Mouse (Mus musculus): ENCODE measurements around the gene Got1. TPM values are rescaled to one million over a fixed set of nuclear protein-coding genes. Genes with fewer than 3 reads are reported as not detected.
"Not testable (repeated sequence)": the region's sequence is repeated elsewhere in the genome, so short reads cannot be mapped to it uniquely, and the experiment has no call there.

The Got1 gene
- polyA plus RNA-seq, 1 experiment: 69.8 TPM

DNA sequence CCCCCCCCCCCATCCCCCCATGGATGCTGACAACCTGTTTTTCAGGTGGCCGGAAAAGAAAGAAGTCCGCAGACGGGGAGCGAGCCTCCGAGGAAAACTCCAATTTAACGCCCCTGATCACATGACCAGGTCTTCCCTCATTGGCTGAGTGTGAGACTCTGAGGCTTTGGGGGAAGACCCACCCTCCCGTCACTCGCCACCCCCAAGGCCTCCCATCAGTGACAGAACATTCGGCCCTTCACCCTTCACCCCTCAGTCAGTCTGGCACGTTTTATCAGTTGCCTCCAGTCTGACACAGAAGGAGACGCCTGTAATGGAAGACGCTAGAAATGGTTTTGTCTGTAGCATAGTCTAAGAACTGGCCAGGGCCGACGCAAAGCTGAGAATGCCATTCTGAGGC lies 29.5 kb downstream of the Got1 start:
- Histone ChIP-seq H3K27me3 (ENCODE audit: control insufficient read depth, insufficient read depth, insufficient read length) (peaks cover 10% of the 10 kb centered on the region), H3K79me2 (ENCODE audit: control insufficient read depth, insufficient read depth) (no peaks in the 10 kb centered on the region), H3ac (ENCODE audit: control insufficient read depth, insufficient read length, low read depth) (no peak overlapping the region), H3K79me3 (ENCODE audit: low read depth) (no peaks in the 10 kb centered on the region), H3K4me3 (ENCODE audit: insufficient read depth, poor library complexity, severe bottlenecking) (no peak overlapping the region), H3K36me3 (ENCODE audit: control insufficient read depth, insufficient read depth) (peaks cover 6% of the 10 kb centered on the region)
- no peak for TF ChIP-seq CTCF (IDR thresholded peaks at IDR 0.05; ENCODE audit: control insufficient read depth, insufficient read depth, insufficient read length)

DNA sequence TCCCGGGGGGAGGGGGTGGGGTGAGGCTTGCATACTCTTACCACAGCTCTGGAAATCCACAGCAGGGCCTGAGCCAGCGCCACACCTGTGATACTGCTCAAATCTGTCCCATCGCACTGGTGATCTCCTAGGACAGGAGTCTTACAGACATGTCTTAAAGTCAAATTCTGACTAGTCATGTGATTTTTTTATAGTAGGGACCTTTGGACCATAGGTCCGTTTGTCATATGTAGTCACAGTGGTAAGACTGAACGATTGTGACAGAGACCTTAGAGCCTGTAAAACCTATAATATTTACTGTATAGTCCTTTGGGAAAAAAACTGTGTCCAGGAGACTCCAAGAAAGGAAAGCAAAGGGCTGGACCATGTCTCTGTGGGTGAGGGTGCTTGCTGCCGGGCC lies 30.5 kb downstream of the Got1 start:
- peaks cover 12% of the 10 kb centered on the region for H3K27me3 ChIP-seq (ENCODE audit: control insufficient read depth, insufficient read depth, insufficient read length)
- no peak overlapping the region for H3ac ChIP-seq (ENCODE audit: control insufficient read depth, insufficient read length, low read depth)
- no peaks in the 10 kb centered on the region for H3K36me3 ChIP-seq (ENCODE audit: control insufficient read depth, insufficient read depth)
- TF ChIP-seq FOSL1 (IDR thresholded peaks at IDR 0.05; ENCODE audit: insufficient read depth, low read length, poor library complexity, severe bottlenecking) (no peak), MYOD1 (IDR thresholded peaks at IDR 0.05; ENCODE audit: control insufficient read depth, insufficient read length, low read depth) (no peak), USF1 (IDR thresholded peaks at IDR 0.05; ENCODE audit: low read depth) (no peak), CEBPB (IDR thresholded peaks at IDR 0.05; ENCODE audit: low read depth) (no peak), MYOG (IDR thresholded peaks at IDR 0.05; ENCODE audit: control insufficient read depth, extremely low read depth, insufficient read length) (no peak), CTCF (IDR thresholded peaks at IDR 0.05; ENCODE audit: control insufficient read depth, insufficient read depth, insufficient read length) (no peak), MAX (IDR thresholded peaks at IDR 0.05) (no peak)
- no peaks in the 10 kb centered on the region for H3K79me2 ChIP-seq (ENCODE audit: control insufficient read depth, insufficient read depth)
- H3K4me3 ChIP-seq (ENCODE audit: insufficient read depth, poor library complexity, severe bottlenecking): no peak overlapping the region
- H3K79me3 ChIP-seq (ENCODE audit: low read depth): no peaks in the 10 kb centered on the region

GRCm38 (mm10) chr19:43493316-43493715 lies 31.1 kb downstream of the Got1 start:
- not testable (repeated sequence) for H3K4me3 ChIP-seq (ENCODE audit: insufficient read depth, poor library complexity, severe bottlenecking); H3K79me2 ChIP-seq (ENCODE audit: control insufficient read depth, insufficient read depth); H3K79me3 ChIP-seq (ENCODE audit: low read depth); H3ac ChIP-seq (ENCODE audit: control insufficient read depth, insufficient read length, low read depth); H3K36me3 ChIP-seq (ENCODE audit: control insufficient read depth, insufficient read depth)
- H3K27me3 ChIP-seq (ENCODE audit: control insufficient read depth, insufficient read depth, insufficient read length): peaks cover 12% of the 10 kb centered on the region

DNA sequence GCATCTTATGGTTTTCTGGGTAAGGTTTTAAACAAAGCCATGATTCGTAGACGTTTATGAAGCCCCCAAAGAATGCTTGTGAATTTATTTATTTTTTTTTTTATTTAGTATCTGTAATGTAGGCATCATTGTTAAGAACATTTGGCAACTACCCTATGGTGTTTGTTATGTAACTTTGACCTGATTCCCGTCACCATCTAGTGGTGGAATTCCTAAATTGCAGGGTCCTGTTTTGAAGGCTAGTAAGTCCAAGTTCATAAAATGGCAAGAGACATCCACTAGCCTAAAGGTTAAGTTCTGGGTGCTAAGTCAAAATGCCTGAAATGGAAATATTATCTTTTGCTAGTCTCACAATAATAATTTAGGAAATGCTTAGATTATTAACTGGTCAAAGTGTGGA lies 37.0 kb downstream of the Got1 start:
- Histone ChIP-seq H3K36me3 (ENCODE audit: control insufficient read depth, insufficient read depth) (no peaks in the 10 kb centered on the region), H3K4me3 (ENCODE audit: insufficient read depth, poor library complexity, severe bottlenecking) (no peak overlapping the region), H3K27me3 (ENCODE audit: control insufficient read depth, insufficient read depth, insufficient read length) (peaks cover 35% of the 10 kb centered on the region), H3K79me2 (ENCODE audit: control insufficient read depth, insufficient read depth) (no peaks in the 10 kb centered on the region), H3ac (ENCODE audit: control insufficient read depth, insufficient read length, low read depth) (no peak overlapping the region), H3K79me3 (ENCODE audit: low read depth) (no peaks in the 10 kb centered on the region)
- TF ChIP-seq MYOG (IDR thresholded peaks at IDR 0.05; ENCODE audit: control insufficient read depth, extremely low read depth, insufficient read length) (no peak), CEBPB (IDR thresholded peaks at IDR 0.05; ENCODE audit: low read depth) (no peak), CTCF (IDR thresholded peaks at IDR 0.05; ENCODE audit: control insufficient read depth, insufficient read depth, insufficient read length) (no peak)

GRCm38 (mm10) chr19:43480512-43480911 lies 43.9 kb downstream of the Got1 start:
- H3K27me3 ChIP-seq (ENCODE audit: control insufficient read depth, insufficient read depth, insufficient read length): peaks cover 27% of the 10 kb centered on the region
- H3K79me3 ChIP-seq (ENCODE audit: low read depth): no peaks in the 10 kb centered on the region
- no peaks in the 10 kb centered on the region for H3K79me2 ChIP-seq (ENCODE audit: control insufficient read depth, insufficient read depth)
- H3K4me3 ChIP-seq (ENCODE audit: insufficient read depth, poor library complexity, severe bottlenecking): no peak overlapping the region
- no peaks in the 10 kb centered on the region for H3K36me3 ChIP-seq (ENCODE audit: control insufficient read depth, insufficient read depth)
- no peak overlapping the region for H3ac ChIP-seq (ENCODE audit: control insufficient read depth, insufficient read length, low read depth)
- TF ChIP-seq CTCF (IDR thresholded peaks at IDR 0.05; ENCODE audit: control insufficient read depth, insufficient read depth, insufficient read length): no peak
- no peak for TF ChIP-seq FOSL1 (IDR thresholded peaks at IDR 0.05; ENCODE audit: insufficient read depth, low read length, poor library complexity, severe bottlenecking)
- TF ChIP-seq MYOD1 (IDR thresholded peaks at IDR 0.05; ENCODE audit: control insufficient read depth, insufficient read length, low read depth): no peak
- TF ChIP-seq USF1 (IDR thresholded peaks at IDR 0.05; ENCODE audit: low read depth): no peak
- TF ChIP-seq CEBPB (IDR thresholded peaks at IDR 0.05; ENCODE audit: low read depth): peak; percentile 55
- no peak for TF ChIP-seq MAX (IDR thresholded peaks at IDR 0.05)
- no peak for TF ChIP-seq MYOG (IDR thresholded peaks at IDR 0.05; ENCODE audit: control insufficient read depth, extremely low read depth, insufficient read length)

GRCm38 (mm10) chr19:43479431-43479830 lies 45.0 kb downstream of the Got1 start:
- H3K27me3 ChIP-seq (ENCODE audit: control insufficient read depth, insufficient read depth, insufficient read length): peaks cover 17% of the 10 kb centered on the region
- H3ac ChIP-seq (ENCODE audit: control insufficient read depth, insufficient read length, low read depth): no peak overlapping the region
- no peaks in the 10 kb centered on the region for H3K79me3 ChIP-seq (ENCODE audit: low read depth)
- no peaks in the 10 kb centered on the region for H3K36me3 ChIP-seq (ENCODE audit: control insufficient read depth, insufficient read depth)
- no peaks in the 10 kb centered on the region for H3K79me2 ChIP-seq (ENCODE audit: control insufficient read depth, insufficient read depth)
- TF ChIP-seq FOSL1 (IDR thresholded peaks at IDR 0.05; ENCODE audit: insufficient read depth, low read length, poor library complexity, severe bottlenecking): no peak
- TF ChIP-seq MYOD1 (IDR thresholded peaks at IDR 0.05; ENCODE audit: control insufficient read depth, insufficient read length, low read depth): no peak
- TF ChIP-seq CEBPB (IDR thresholded peaks at IDR 0.05; ENCODE audit: low read depth): no peak
- no peak for TF ChIP-seq USF1 (IDR thresholded peaks at IDR 0.05; ENCODE audit: low read depth)
- H3K4me3 ChIP-seq (ENCODE audit: insufficient read depth, poor library complexity, severe bottlenecking): no peak overlapping the region

GRCm38 (mm10) chr19:43478891-43479290 lies 45.5 kb downstream of the Got1 start:
- TF ChIP-seq USF1 (IDR thresholded peaks at IDR 0.05; ENCODE audit: low read depth) (no peak), CTCF (IDR thresholded peaks at IDR 0.05; ENCODE audit: control insufficient read depth, insufficient read depth, insufficient read length) (peak; percentile 19)
- no peak overlapping the region for H3ac ChIP-seq (ENCODE audit: control insufficient read depth, insufficient read length, low read depth)
- H3K79me3 ChIP-seq (ENCODE audit: low read depth): no peaks in the 10 kb centered on the region
- H3K36me3 ChIP-seq (ENCODE audit: control insufficient read depth, insufficient read depth): no peaks in the 10 kb centered on the region
- no peak overlapping the region for H3K4me3 ChIP-seq (ENCODE audit: insufficient read depth, poor library complexity, severe bottlenecking)
- H3K27me3 ChIP-seq (ENCODE audit: control insufficient read depth, insufficient read depth, insufficient read length): peaks cover 11% of the 10 kb centered on the region
- no peaks in the 10 kb centered on the region for H3K79me2 ChIP-seq (ENCODE audit: control insufficient read depth, insufficient read depth)

All from C2C12 (cell line).